Mouse (Mus musculus) ES-E14 (cell line): ENCODE data around the gene Fbxl7. TPM values are rescaled to one million over a fixed set of nuclear protein-coding genes. Genes with fewer than 3 reads are reported as not detected.

Experiments used
- DNase-seq: peaks from one replicate; pipeline ENCODE4 v3.0.0-alpha.2; 2013; ENCODE audit warnings: low read depth, low spot score
- H3K27ac ChIP-seq: 2 replicates; pipeline ENCODE4 v1.5.1; 2012; ENCODE audit warnings: low read depth, mild to moderate bottlenecking, low read length, moderate library complexity, mixed read lengths; ENCODE audit not compliant: poor library complexity, insufficient read depth, severe bottlenecking
- H3K36me3 ChIP-seq: 2 replicates; pipeline ENCODE4 v1.6.1; 2012; ENCODE audit warnings: mild to moderate bottlenecking, low read length, moderate library complexity, mixed read lengths; ENCODE audit not compliant: control insufficient read depth, poor library complexity, insufficient read depth, severe bottlenecking
- H3K4me1 ChIP-seq, 2 experiments: fragments of 150-350 bp in 1 of 2; sonication (generic) in 1 of 2; 2 replicates each; pipeline ENCODE4 v1.6.1; 2012; ENCODE audit warnings: low read length in 2 of 2, mild to moderate bottlenecking in 1 of 2, mixed read lengths in 1 of 2; ENCODE audit not compliant: control insufficient read depth in 2 of 2, insufficient read depth in 2 of 2, poor library complexity in 1 of 2
- H3K4me3 ChIP-seq, 2 experiments: fragments of 150-350 bp in 1 of 2; sonication (generic) in 1 of 2; 2 replicates each; pipeline ENCODE4 v1.5.1; 2012; ENCODE audit warnings: low read length in 2 of 2, low read depth in 1 of 2, mild to moderate bottlenecking in 1 of 2, mixed read lengths in 1 of 2; ENCODE audit not compliant: insufficient read depth in 1 of 2, poor library complexity in 1 of 2, severe bottlenecking in 1 of 2
- H3K9ac ChIP-seq: 2 replicates; pipeline ENCODE4 v1.6.1; 2012; ENCODE audit warnings: low read depth, mild to moderate bottlenecking, low read length, mixed read lengths; ENCODE audit not compliant: poor library complexity, insufficient read depth, severe bottlenecking
- H3K9me3 ChIP-seq: fragments of 150-350 bp; sonication (generic); 2 replicates; pipeline ENCODE4 v1.6.1; 2012; ENCODE audit warnings: low read depth, mild to moderate bottlenecking, low read length; ENCODE audit not compliant: control insufficient read depth, insufficient read depth
- CHD2 ChIP-seq: IDR thresholded peaks from 2 replicates; pipeline ENCODE4 v1.6.1; 2014; ENCODE audit warnings: mild to moderate bottlenecking, low read depth, low read length, inconsistent platforms
- HCFC1 ChIP-seq: IDR thresholded peaks from 2 replicates; pipeline ENCODE4 v1.6.1; 2012; ENCODE audit warnings: low read length, inconsistent platforms, borderline replicate concordance; ENCODE audit not compliant: insufficient read depth
- MAFK ChIP-seq: IDR thresholded peaks from 2 replicates; pipeline ENCODE4 v1.6.1; 2014; ENCODE audit warnings: mild to moderate bottlenecking, low read depth, low read length, inconsistent platforms; ENCODE audit not compliant: insufficient read depth
- ZC3H11A ChIP-seq: IDR thresholded peaks from 2 replicates; pipeline ENCODE4 v1.6.1; 2012; ENCODE audit warnings: low read depth, mild to moderate bottlenecking, inconsistent platforms, low read length, borderline replicate concordance
- ZNF384 ChIP-seq: IDR thresholded peaks from 2 replicates; pipeline ENCODE4 v1.6.1; 2012; ENCODE audit warnings: low read depth, low read length, inconsistent platforms
- in situ Hi-C, 2 experiments: fragments of 600-800 bp; cut with MboI; formaldehyde crosslinking; loops; one replicate each; pipeline ENCODE4 v1.15.1; 2025; ENCODE audit warnings: low sequenced_read_pairs in 2 of 2, inconsistent platforms in 1 of 2; ENCODE audit not compliant: unreplicated experiment in 2 of 2
- total RNA-seq: library from RNA; depleted of rRNA; stranded (reverse); fragments of 300-350 nt; gene quantifications from 2 replicates; pipeline ENCODE4 v1.2.3, GENCODE M21; 2012

Gene Fbxl7
- total RNA-seq, 1 experiment, result 0.98 TPM

DNA sequence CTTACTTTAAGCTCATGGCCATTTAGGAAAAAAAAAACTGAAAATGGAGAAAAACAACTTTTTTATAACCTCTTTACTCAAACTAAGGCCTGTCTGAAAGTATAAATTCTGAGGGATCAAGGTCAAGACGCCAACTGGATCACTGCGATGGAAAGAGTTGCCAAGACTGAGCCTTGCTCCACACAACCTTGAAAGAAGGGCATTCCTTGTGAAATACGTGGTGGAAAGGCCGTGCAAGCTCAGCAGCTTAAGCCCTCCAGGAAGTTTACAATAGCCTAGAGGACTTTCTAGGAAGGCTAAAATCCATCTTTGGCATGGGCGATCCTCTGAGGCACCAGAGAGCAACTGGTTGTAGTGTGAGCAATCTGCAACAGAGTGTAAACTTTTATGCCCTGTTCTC is 27.9 kb downstream of the Fbxl7 start:
- TF ChIP-seq MAFK, result no peak
- no peak for TF ChIP-seq HCFC1
- TF ChIP-seq ZNF384, result no peak
- TF ChIP-seq ZC3H11A, result no peak
- TF ChIP-seq CHD2, result no peak
- Histone ChIP-seq H3K9me3 (no peaks in the 10 kb centered on the region), H3K9ac (no peak overlapping the region), H3K36me3 (no peaks in the 10 kb centered on the region), H3K27ac (no peak overlapping the region), H3K4me3 (no peak overlapping the region), H3K4me1 (no peaks in the 10 kb centered on the region)
- DNase-seq, result no peak
- in situ Hi-C loops, result no loop called here

DNA sequence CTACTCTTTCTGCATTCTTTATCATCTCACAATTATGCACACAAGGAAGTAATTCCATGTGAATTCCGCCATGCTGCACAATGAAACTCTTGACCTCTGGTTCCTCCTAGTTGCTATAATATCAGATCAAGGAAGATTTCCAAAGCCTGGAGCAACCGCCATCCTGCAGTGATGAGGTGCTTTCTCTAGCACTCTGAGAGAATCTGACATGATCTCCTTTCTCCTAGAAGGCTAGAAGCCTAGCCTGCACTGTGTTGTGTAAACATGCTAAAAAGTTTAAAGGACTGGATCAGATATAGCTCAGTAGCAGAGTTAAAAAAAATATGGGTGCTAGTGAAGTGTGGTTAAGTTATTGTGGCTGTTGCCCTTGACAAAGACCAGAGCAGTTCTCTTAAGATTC is 33.2 kb downstream of the Fbxl7 start:
- H3K36me3 ChIP-seq, result no peaks in the 10 kb centered on the region
- H3K9ac ChIP-seq, result no peak overlapping the region
- DNase-seq, result no peak
- H3K27ac ChIP-seq, result no peak overlapping the region
- in situ Hi-C loops, result no loop called here
- TF ChIP-seq ZNF384, result no peak
- no peak for TF ChIP-seq MAFK
- TF ChIP-seq HCFC1, result no peak
- TF ChIP-seq CHD2, result no peak
- no peak for TF ChIP-seq ZC3H11A
- no peak overlapping the region for H3K4me3 ChIP-seq
- no peaks in the 10 kb centered on the region for H3K4me1 ChIP-seq
- H3K9me3 ChIP-seq, result no peaks in the 10 kb centered on the region

DNA sequence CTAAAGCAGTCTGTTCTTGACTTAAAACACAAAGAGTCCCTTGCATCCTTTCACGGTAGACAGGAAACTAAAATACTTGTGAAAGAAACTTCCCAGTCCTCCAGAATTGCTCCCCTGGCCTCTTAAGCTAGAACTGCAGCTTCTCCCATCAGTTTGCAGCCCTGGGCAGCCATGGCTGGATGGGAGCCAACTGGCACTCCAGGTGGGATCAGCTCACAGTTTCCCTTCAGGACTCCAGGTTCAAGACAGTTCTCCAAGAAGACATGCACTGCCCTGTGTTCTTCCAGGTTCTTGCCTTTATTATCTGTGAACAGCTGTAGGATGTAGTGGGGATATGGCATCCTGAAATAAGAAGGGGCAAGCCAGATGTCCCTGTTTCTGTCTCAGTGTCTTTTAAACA is 45.8 kb downstream of the Fbxl7 start:
- Histone ChIP-seq H3K9me3 (no peaks in the 10 kb centered on the region), H3K27ac (no peak overlapping the region), H3K4me1 (no peaks in the 10 kb centered on the region), H3K9ac (no peak overlapping the region), H3K36me3 (no peaks in the 10 kb centered on the region), H3K4me3 (no peak overlapping the region)
- DNase-seq, result no peak
- TF ChIP-seq HCFC1 (no peak), MAFK (no peak), ZC3H11A (no peak), ZNF384 (no peak), CHD2 (no peak)
- in situ Hi-C loops, result no loop called here

DNA sequence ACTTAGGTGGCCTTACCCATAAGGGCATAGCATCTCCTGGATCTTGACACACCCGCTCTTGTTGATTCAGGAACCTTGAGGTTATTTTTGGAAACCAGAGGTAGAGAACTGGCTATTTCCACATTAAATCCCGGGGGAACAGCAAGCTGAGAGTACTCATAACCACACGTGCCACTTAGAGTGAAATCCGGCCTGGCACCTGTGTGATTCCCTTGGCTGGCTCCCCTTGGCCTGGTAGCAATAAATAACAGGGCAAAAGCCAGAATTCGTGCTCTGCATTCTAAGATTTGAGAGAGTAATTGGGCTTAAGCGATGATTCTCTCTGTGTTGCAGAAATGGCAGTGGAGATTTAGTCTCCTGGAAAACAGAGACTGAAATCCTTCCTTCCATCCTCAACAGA is 53.2 kb downstream of the Fbxl7 start:
- no peaks in the 10 kb centered on the region for H3K9me3 ChIP-seq
- H3K9ac ChIP-seq, result no peak overlapping the region
- no peak overlapping the region for H3K4me3 ChIP-seq
- TF ChIP-seq ZC3H11A (no peak), HCFC1 (no peak), CHD2 (no peak), MAFK (no peak), ZNF384 (no peak)
- H3K4me1 ChIP-seq, result no peaks in the 10 kb centered on the region
- in situ Hi-C loops, result no loop called here
- H3K27ac ChIP-seq, result no peak overlapping the region
- no peaks in the 10 kb centered on the region for H3K36me3 ChIP-seq
- DNase-seq, result no peak

DNA sequence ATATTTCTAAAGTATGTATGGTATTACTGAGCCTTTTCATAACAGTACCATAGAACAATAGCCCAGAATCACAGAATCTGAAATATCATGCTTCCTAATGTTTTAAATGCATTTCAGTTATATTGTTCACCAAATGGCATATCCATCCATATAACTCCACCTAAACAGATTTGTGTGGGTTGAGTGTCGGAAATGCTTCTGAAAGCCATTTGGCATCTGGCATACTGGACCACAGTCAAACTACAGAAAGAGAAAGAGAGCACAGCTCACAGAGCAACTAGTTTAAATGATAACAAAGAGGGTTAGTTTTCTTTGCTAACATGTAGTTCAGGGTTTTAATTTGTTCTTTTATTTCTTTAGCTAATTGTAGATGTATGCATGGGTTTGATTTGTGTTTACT is 57.0 kb downstream of the Fbxl7 start:
- Histone ChIP-seq H3K27ac (no peak overlapping the region), H3K36me3 (no peaks in the 10 kb centered on the region), H3K9ac (no peak overlapping the region), H3K4me1 (no peaks in the 10 kb centered on the region), H3K9me3 (no peaks in the 10 kb centered on the region), H3K4me3 (no peak overlapping the region)
- in situ Hi-C loops, result no loop called here
- no peak for TF ChIP-seq MAFK
- TF ChIP-seq HCFC1, result no peak
- no peak for TF ChIP-seq CHD2
- TF ChIP-seq ZNF384, result no peak
- TF ChIP-seq ZC3H11A, result no peak
- DNase-seq, result no peak
